Mouse (Mus musculus) cerebellum, adult 11 months (tissue): ENCODE results near the gene Ugdh.

Experiments
- DNase-seq: peaks from one replicate; pipeline ENCODE4 v3.0.0; 2022

Gene Ugdh

GRCm38 (mm10) chr5:65428321-65428720 is 7.4 kb downstream of the Ugdh start:
- DNase-seq, result no peak

DNA sequence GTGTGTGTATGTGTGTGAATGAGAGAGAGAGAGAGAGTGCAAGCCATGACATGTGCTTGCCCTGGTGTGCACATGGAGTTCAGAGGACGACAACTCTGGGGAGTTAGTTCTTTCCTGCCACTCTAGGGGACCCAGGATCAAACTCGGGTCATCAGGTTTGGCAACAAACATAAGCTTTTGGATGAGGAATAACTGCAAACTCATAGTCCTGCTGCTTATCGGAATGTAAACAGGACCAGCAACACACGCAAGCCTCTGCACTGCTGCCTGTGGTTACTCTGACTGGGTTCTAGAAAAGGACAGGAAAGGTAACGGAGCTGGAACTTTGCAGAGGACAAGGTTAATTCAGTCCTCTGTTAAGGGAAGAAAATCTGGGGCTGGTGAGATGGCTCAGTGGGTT is 10.5 kb downstream of the Ugdh start:
- no peak for DNase-seq

DNA sequence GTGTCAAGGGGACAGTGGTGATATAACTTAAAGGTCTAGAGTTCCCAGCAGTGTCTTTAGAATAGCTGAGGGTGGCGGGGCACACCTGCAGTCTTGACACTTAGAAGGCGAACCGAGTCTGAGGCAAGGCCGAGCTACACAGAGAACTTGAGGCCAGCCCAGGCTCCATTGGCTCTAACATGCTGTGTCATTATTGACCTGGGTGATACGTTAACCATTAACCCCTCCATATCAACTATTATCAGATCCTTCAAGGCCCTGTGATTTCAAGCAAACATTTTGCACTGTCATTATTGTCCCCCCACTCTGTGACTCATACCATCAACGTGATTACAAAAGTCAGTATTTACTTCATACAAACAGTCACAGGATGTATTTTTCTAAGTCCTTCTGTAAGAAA is 11.5 kb downstream of the Ugdh start:
- DNase-seq, result no peak

DNA sequence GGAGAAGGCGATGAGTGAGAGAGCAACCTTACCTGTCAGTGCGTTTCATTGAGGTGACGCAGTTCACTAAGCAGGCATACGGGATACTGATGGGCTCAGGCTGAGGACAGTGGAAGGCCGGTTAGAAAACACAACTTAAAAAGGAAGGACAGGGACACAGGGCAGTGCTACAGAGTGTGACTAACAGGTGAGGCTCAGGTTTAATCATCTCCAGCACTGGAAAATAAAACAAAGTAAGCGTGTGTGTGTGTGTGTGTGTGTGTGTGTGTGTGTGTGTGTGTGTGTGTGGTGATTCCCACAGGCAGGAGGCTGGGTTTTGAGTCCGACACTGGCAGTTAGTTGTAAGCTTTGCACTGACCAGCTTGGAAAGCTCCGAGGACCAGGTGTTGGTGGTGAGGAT is 12.9 kb downstream of the Ugdh start:
- no peak for DNase-seq

- no peak for DNase-seq
Measured at GRCm38 (mm10) chr5:65420822-65421221, 14.9 kb downstream of the Ugdh start.

DNA sequence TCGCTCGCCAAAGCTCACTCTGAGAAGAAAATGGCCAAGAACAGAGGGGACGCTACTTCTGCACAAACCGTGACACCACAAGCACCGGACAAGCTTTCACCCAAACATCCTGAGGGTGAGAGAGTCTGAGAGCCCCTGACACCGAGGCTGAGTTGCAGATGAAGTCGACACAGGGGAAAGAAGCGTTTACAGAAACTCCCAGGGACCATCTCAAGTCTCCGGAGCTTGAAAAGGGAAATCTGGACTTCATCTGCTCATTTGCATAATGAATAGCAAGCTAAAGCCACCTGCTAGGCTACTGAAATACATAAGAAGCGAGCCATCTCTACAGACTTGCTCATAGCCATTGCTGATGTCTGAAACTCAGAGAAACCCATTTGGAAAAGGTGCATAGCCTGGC is 16.6 kb downstream of the Ugdh start:
- no peak for DNase-seq

DNA sequence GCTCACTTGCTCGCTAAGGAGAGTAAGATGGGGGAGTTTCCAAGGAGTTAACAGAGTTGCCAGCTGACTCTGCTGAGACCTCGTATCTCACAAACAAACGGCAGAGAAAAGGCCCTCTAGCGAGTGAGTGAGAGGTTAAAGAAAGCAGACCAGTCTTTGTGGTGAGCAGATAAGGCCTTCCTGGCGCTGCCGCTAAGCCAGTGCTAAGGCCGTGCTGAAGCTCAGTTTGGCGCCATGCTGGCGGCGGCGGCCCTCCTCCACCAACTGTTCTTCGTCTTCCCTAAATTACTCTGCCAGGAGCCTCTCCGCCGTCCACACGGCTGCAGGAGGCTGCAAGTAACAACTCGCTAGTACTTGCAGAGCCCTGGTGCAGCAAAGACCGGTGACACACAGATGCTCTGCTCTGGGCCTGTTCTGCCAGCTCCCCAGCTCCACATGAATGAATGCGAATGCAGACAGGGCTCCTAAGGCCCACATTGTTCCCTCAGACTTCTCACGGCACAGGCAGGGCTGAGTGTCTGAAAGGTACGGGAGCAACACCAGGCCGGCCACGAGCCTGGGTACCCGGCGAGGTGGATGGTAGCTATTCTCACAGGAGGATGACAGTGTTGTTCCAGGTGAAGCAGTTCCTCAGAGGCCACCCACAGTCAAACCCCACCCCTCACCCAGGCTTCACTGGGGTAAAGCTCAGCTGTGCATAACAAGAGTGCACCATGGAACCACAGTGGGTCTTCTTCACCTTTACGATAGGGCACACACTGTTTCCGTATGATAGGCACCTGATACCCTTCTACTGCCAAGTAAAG is 19.9 kb downstream of the Ugdh start:
- no peak for DNase-seq

DNA sequence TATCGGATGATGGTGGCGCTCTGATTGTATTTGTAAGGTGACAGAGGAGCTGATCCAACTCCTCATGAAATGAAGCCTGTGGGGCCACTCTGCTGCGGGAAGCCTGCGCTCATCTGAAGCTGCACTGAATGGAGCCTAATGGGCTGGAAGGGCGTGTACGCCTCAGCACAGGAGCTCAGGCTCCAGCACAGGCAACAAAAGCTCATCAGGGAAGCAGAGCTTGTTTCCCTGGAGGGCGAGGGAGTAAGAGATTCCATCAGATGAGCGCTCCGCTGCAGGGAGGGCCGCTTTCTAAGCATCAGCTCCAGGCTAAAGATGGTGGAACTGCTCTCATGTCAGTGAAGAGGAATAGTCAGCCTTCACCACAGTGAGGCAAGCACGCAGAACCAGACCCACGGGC is 27.8 kb downstream of the Ugdh start:
- DNase-seq, result no peak

- peak; percentile 74 for DNase-seq
Measured at GRCm38 (mm10) chr5:65401251-65401994, 34.3 kb downstream of the Ugdh start.

DNA sequence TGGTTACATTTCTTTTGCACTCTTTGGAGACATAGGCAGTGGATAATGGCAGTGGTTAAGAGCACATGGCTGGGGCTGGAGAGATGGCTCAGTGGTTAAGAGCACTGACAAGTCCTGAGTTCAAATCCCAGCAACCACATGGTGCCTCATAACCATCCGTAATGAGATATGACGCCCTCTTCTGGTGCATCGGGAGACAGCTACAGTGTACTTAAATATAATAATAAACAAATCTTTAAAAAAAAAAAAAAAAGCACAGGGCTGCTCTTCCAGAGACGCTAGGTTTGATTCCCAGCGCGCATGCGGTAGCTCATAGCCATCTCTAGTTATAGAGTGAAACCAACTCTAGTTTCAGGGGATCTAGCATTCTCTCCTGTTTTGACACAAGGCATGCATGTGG is 41.3 kb downstream of the Ugdh start:
- no peak for DNase-seq

GRCm38 (mm10) chr5:65391753-65392152 is 44.0 kb downstream of the Ugdh start:
- DNase-seq, result no peak

- DNase-seq, result peak; percentile 98
Measured at GRCm38 (mm10) chr5:65390648-65391644, 44.8 kb downstream of the Ugdh start, which contains the start of the genes Rpl9 and Lias. Gene Rpl9 (minus strand): TSS chr5:65391444. Gene Lias (plus strand): TSS chr5:65391497.

DNA sequence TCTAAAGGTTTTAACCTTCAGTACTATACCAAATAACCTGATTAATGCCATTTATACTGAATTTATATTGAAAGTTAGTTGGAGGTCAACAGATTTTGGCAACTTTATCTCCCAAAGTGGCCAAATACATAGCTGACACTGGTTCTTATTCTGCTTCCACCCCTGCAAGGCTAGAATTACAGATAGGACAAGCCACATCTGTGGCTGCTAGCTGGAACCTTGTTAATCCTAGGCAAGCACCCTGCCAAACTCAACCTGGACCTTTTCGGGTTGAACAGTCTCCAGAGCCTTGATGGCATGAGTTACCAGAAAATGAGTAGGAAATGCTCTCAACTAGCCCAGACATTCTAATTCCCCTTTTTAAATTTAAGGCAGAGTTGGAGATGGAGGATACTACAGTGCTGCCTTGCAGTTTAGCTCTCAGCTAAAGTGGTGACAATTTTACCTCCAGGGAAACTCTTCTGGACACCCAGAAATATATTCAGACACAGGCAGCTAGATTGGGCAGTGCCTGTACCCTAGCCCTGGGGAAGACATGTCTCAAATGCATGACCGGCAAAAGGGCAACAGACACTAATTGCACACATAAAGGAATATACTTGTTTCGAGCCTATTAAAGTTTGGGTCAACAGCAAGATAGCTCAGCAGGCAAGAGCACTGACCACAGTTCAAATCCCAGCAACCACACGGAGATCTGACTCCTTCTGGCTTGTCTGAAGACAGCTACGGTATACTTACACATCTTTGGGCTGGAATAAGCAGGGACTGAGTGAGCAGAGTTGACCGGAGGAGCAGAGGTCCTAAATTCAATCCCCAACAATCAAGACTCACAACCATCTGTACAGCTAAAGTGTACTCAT is 48.5 kb downstream of the Ugdh start:
- DNase-seq, result no peak

DNA sequence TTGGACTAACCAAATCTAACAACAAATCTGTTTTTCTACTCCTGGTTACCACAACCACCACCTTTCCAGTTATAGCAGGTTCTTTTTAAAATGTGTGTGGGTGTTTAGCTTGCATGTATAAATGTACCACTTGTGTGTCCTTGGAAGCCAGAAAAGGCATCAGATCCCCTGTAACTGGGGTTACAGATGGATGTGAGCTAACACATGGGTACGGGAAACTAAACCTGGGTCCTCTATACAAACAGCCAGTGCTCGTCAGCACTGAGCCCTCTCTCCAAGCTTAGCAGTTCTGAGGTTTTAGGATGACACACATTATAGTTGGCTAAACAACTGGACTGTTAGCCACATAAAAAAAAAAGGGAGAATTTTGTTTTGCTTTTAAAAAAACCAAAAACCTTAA is 50.0 kb downstream of the Ugdh start:
- no peak for DNase-seq

GRCm38 (mm10) chr5:65374746-65375145 is 61.0 kb downstream of the Ugdh start:
- no peak for DNase-seq

GRCm38 (mm10) chr5:65371551-65371950 is 64.2 kb downstream of the Ugdh start:
- DNase-seq, result no peak

DNA sequence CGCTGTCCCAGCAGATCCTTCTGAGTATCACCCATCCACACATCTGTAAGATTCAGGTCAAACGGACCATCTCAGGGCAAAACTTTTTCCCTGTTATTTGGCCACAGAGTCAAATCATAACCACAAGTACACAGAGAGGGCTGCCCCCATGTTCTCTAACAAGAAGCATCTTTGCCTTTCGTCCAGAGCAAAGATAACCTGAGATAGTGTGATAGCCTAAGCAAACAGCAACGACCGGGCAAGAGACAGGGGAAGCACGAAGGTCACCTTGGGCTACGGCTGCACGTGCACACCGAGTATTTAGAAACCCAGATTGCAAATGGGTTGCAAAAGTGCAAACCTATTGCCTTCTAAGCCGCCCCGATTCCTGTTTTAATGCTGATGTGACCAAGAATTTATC is 67.9 kb downstream of the Ugdh start:
- no peak for DNase-seq
